Mouse (Mus musculus) spleen, adult 2 months (tissue): ENCODE data around the gene Srrm1. TPM values are rescaled to one million over a fixed set of nuclear protein-coding genes. Genes with fewer than 3 reads are reported as not detected.

Experiments
- DNase-seq, 2 experiments: peaks; one replicate each; pipeline versions ENCODE4 v3.0.0 to v3.0.0-alpha.2; 2012 to 2021; ENCODE audit warnings: low spot score in 2 of 2, low read depth in 1 of 2
- H3K27ac ChIP-seq: fragments of 200-500 bp; 2 replicates; pipeline ENCODE4 v1.5.1; 2012; ENCODE audit warnings: low read length, inconsistent platforms; ENCODE audit not compliant: insufficient read depth
- H3K27me3 ChIP-seq: fragments of 200-500 bp; 2 replicates; pipeline ENCODE4 v1.6.1; 2012; ENCODE audit warnings: mild to moderate bottlenecking, moderate library complexity, low read length, inconsistent platforms; ENCODE audit not compliant: control insufficient read depth, insufficient read depth
- H3K36me3 ChIP-seq: fragments of 200-500 bp; 2 replicates; pipeline ENCODE4 v1.6.1; 2012; ENCODE audit warnings: mild to moderate bottlenecking, low read length, inconsistent platforms; ENCODE audit not compliant: control insufficient read depth, insufficient read depth
- H3K4me1 ChIP-seq: fragments of 200-500 bp; 2 replicates; pipeline ENCODE4 v1.6.1; 2011; ENCODE audit warnings: inconsistent platforms; ENCODE audit not compliant: control insufficient read depth, insufficient read depth, insufficient read length
- H3K4me3 ChIP-seq: fragments of 200-500 bp; 2 replicates; pipeline ENCODE4 v1.5.1; 2011; ENCODE audit warnings: mild to moderate bottlenecking, inconsistent platforms; ENCODE audit not compliant: insufficient read depth, insufficient read length; ENCODE audit errors: extremely low read depth
- CTCF ChIP-seq: fragments of 200-500 bp; IDR thresholded peaks from 2 replicates; pipeline ENCODE4 v1.5.1; 2011; ENCODE audit warnings: mild to moderate bottlenecking, inconsistent platforms; ENCODE audit not compliant: insufficient read depth, insufficient read length, insufficient replicate concordance; ENCODE audit errors: extremely low read depth
- POLR2A ChIP-seq: fragments of 200-500 bp; IDR thresholded peaks from 2 replicates; pipeline ENCODE4 v1.6.1; 2011; ENCODE audit warnings: low read depth, low read length, inconsistent platforms
- WGBS: fragments of 180-500 bp; shearing (Covaris S2); methylation state at CpG from one replicate; pipeline ENCODE4 v1.1.7; 2018; 5-methylcytosine and 5-hydroxymethylcytosine counted together
- polyA plus RNA-seq: library from polyadenylated mRNA; depleted of rRNA; stranded (reverse); fragments of >200 nt; gene quantifications from 2 replicates; pipeline ENCODE4 v1.2.3, GENCODE M21; 2012

Gene Srrm1
- polyA plus RNA-seq, 1 experiment, result 22.2 TPM

GRCm38 (mm10) chr4:135297931-135298546 is 55.1 kb downstream of the Srrm1 start:
- peaks cover 2% of the 10 kb centered on the region; the same call in 1 of the 2 replicates for H3K4me1 ChIP-seq
- no peaks in the 10 kb centered on the region for H3K27me3 ChIP-seq
- H3K4me3 ChIP-seq, result no peak overlapping the region
- H3K36me3 ChIP-seq, result no peaks in the 10 kb centered on the region
- TF ChIP-seq CTCF (no peak), POLR2A (no peak)
- WGBS, result 74% methylated on average over 15 of the region's 15 CpGs
- H3K27ac ChIP-seq, result no peak overlapping the region
- no peak for DNase-seq

GRCm38 (mm10) chr4:135297146-135297545 is 56.0 kb downstream of the Srrm1 start:
- Histone ChIP-seq H3K4me1 (peaks cover 2% of the 10 kb centered on the region; the same call in 1 of the 2 replicates), H3K27ac (no peak overlapping the region), H3K27me3 (no peaks in the 10 kb centered on the region), H3K36me3 (no peaks in the 10 kb centered on the region), H3K4me3 (no peak overlapping the region)
- 90% methylated on average over 7 of the region's 7 CpGs for WGBS
- no peak for DNase-seq
- TF ChIP-seq CTCF, result no peak
- no peak for TF ChIP-seq POLR2A

GRCm38 (mm10) chr4:135296565-135296964 is 56.6 kb downstream of the Srrm1 start:
- Histone ChIP-seq H3K4me3 (no peak overlapping the region), H3K36me3 (no peaks in the 10 kb centered on the region), H3K27me3 (no peaks in the 10 kb centered on the region), H3K4me1 (peaks cover 2% of the 10 kb centered on the region; the same call in 1 of the 2 replicates), H3K27ac (no peak overlapping the region)
- no peak for DNase-seq
- TF ChIP-seq POLR2A (no peak), CTCF (no peak)

GRCm38 (mm10) chr4:135293813-135294212 is 59.3 kb downstream of the Srrm1 start:
- TF ChIP-seq POLR2A (no peak), CTCF (no peak)
- H3K27ac ChIP-seq, result no peak overlapping the region
- H3K4me3 ChIP-seq, result no peak overlapping the region
- no peak for DNase-seq
- 81% methylated on average over 3 of the region's 3 CpGs for WGBS
- H3K4me1 ChIP-seq, result no peaks in the 10 kb centered on the region; the same call in 1 of the 2 replicates
- H3K27me3 ChIP-seq, result no peaks in the 10 kb centered on the region
- no peaks in the 10 kb centered on the region for H3K36me3 ChIP-seq

GRCm38 (mm10) chr4:135292477-135293089 is 60.5 kb downstream of the Srrm1 start:
- peak overlapping the region; percentile 27; the same call in 1 of the 2 replicates for H3K4me3 ChIP-seq
- no peak for TF ChIP-seq POLR2A
- no peak for TF ChIP-seq CTCF
- H3K36me3 ChIP-seq, result no peaks in the 10 kb centered on the region
- peaks cover 3% of the 10 kb centered on the region; the same call in 1 of the 2 replicates for H3K4me1 ChIP-seq
- H3K27me3 ChIP-seq, result no peaks in the 10 kb centered on the region
- H3K27ac ChIP-seq, result peak overlapping the region; percentile 32; the same call in 1 of the 2 replicates
- DNase-seq, result peak in 1 of 2 experiments; percentile 52
- WGBS, result 13% methylated on average over 12 of the region's 12 CpGs

GRCm38 (mm10) chr4:135291841-135292240 is 61.3 kb downstream of the Srrm1 start:
- no peak overlapping the region for H3K4me3 ChIP-seq
- H3K27me3 ChIP-seq, result no peaks in the 10 kb centered on the region
- no peak for DNase-seq
- WGBS, result 73% methylated on average over 6 of the region's 6 CpGs
- no peaks in the 10 kb centered on the region for H3K36me3 ChIP-seq
- H3K27ac ChIP-seq, result no peak overlapping the region
- H3K4me1 ChIP-seq, result peaks cover 3% of the 10 kb centered on the region; the same call in 1 of the 2 replicates
- no peak for TF ChIP-seq CTCF
- no peak for TF ChIP-seq POLR2A

GRCm38 (mm10) chr4:135291199-135291598 is 61.9 kb downstream of the Srrm1 start:
- H3K27ac ChIP-seq, result no peak overlapping the region
- no peaks in the 10 kb centered on the region for H3K36me3 ChIP-seq
- no peak for DNase-seq
- H3K4me3 ChIP-seq, result no peak overlapping the region
- 92% methylated on average over 8 of the region's 8 CpGs for WGBS
- H3K27me3 ChIP-seq, result no peaks in the 10 kb centered on the region
- peaks cover 3% of the 10 kb centered on the region; the same call in 1 of the 2 replicates for H3K4me1 ChIP-seq
- TF ChIP-seq POLR2A (no peak), CTCF (no peak)
